Mouse (Mus musculus) urinary bladder, adult 18-20 months (tissue): ENCODE results near the gene Psmd1.

Experiments used
- DNase-seq, 2 experiments: peaks; one replicate each; pipeline ENCODE4 v3.0.0; 2022; ENCODE audit warnings: low spot score in 2 of 2, mixed read lengths in 2 of 2

Psmd1 gene

GRCm38 (mm10) chr1:86058856-86059769 is 5.1 kb upstream of the Psmd1 start:
- peak; percentile 87 for DNase-seq

GRCm38 (mm10) chr1:86062523-86062922 is 1.7 kb upstream of the Psmd1 start:
- no peak for DNase-seq

GRCm38 (mm10) chr1:86076565-86076964 is 12.4 kb downstream of the Psmd1 start:
- DNase-seq = no peak

GRCm38 (mm10) chr1:86094413-86094812 is 30.2 kb downstream of the Psmd1 start:
- no peak for DNase-seq

- DNase-seq = no peak
Observed at GRCm38 (mm10) chr1:86105054-86105453, 40.9 kb downstream of the Psmd1 start.

GRCm38 (mm10) chr1:86111779-86112178 is 47.6 kb downstream of the Psmd1 start, which contains the start of gene Htr2b:
Gene Htr2b (minus strand): TSS chr1:86111970.
- DNase-seq = peak in 1 of 2 experiments; percentile 28

- no peak for DNase-seq
Observed at GRCm38 (mm10) chr1:86114141-86114540, 50.0 kb downstream of the Psmd1 start.

- DNase-seq = no peak
Observed at GRCm38 (mm10) chr1:86119549-86119948, 55.4 kb downstream of the Psmd1 start.

- DNase-seq = no peak
Observed at GRCm38 (mm10) chr1:86126036-86126435, 61.8 kb downstream of the Psmd1 start.

- DNase-seq = no peak
Observed at GRCm38 (mm10) chr1:86133337-86133736, 69.2 kb downstream of the Psmd1 start, which contains the start of gene Gm21972. Gene Gm21972 (plus strand): TSS chr1:86133637.

- DNase-seq = no peak
Observed at GRCm38 (mm10) chr1:86135315-86135714, 71.1 kb downstream of the Psmd1 start.

- DNase-seq = no peak
Observed at GRCm38 (mm10) chr1:86141081-86141480, 76.9 kb downstream of the Psmd1 start.

GRCm38 (mm10) chr1:86143165-86143564 is 79.0 kb downstream of the Psmd1 start:
- DNase-seq = no peak

GRCm38 (mm10) chr1:86144001-86144944 is 80.1 kb downstream of the Psmd1 start:
- no peak for DNase-seq

- DNase-seq = no peak
Observed at GRCm38 (mm10) chr1:86146293-86146692, 82.1 kb downstream of the Psmd1 start.

GRCm38 (mm10) chr1:86147557-86147956 is 83.4 kb downstream of the Psmd1 start:
- DNase-seq = no peak

- DNase-seq = no peak
Observed at GRCm38 (mm10) chr1:86148161-86148560, 84.0 kb downstream of the Psmd1 start.

- no peak for DNase-seq
Observed at GRCm38 (mm10) chr1:86150929-86151328, 86.7 kb downstream of the Psmd1 start.

GRCm38 (mm10) chr1:86151376-86151775 is 87.2 kb downstream of the Psmd1 start:
- no peak for DNase-seq

- DNase-seq = no peak
Observed at GRCm38 (mm10) chr1:86152618-86153017, 88.4 kb downstream of the Psmd1 start.

- DNase-seq = peak; percentile 85 to 94
Observed at GRCm38 (mm10) chr1:86154133-86154823, 90.1 kb downstream of the Psmd1 start, which contains the start of gene Armc9. Gene Armc9 (plus strand): TSS chr1:86154780.

GRCm38 (mm10) chr1:86154824-86155164 is 90.6 kb downstream of the Psmd1 start:
- no peak for DNase-seq
